Mouse (Mus musculus): ENCODE data around the gene Shc2. TPM values are rescaled to one million over a fixed set of nuclear protein-coding genes. Genes with fewer than 3 reads are reported as not detected.

Gene Shc2
- not detected in 2 replicates for total RNA-seq (2015)
- total RNA-seq (2017): not detected in 2 replicates

GRCm38 (mm10) chr10:79637128-79638110 is at the start of gene Shc2:
Gene Shc2 (minus strand): TSS chr10:79637918.
- 0 out of 2 replicates have a peak, but pooled peaks have one; percentile 6 for ATAC-seq (replicated peaks; ENCODE audit: poor library complexity)

- no peak for ATAC-seq (replicated peaks; ENCODE audit: poor library complexity)
These were observed 49.8 kb upstream of the Shc2 start for GRCm38 (mm10) chr10:79687513-79687912.

GRCm38 (mm10) chr10:79686691-79687090 is 49.0 kb upstream of the Shc2 start:
- ATAC-seq (replicated peaks; ENCODE audit: poor library complexity): no peak

GRCm38 (mm10) chr10:79686219-79686618 is 48.5 kb upstream of the Shc2 start:
- no peak for ATAC-seq (replicated peaks; ENCODE audit: poor library complexity)

GRCm38 (mm10) chr10:79684770-79685600 is 47.3 kb upstream of the Shc2 start:
- ATAC-seq (replicated peaks; ENCODE audit: poor library complexity): no peak

- ATAC-seq (replicated peaks; ENCODE audit: poor library complexity): no peak
These were observed 46.3 kb upstream of the Shc2 start for GRCm38 (mm10) chr10:79683726-79684640.

GRCm38 (mm10) chr10:79682916-79683582 is 45.3 kb upstream of the Shc2 start:
- peak; percentile 30 for ATAC-seq (replicated peaks; ENCODE audit: poor library complexity)

- no peak for ATAC-seq (replicated peaks; ENCODE audit: poor library complexity)
These were observed 44.8 kb upstream of the Shc2 start for GRCm38 (mm10) chr10:79682551-79682915.

GRCm38 (mm10) chr10:79681591-79682245 is 44.0 kb upstream of the Shc2 start, which contains the start of gene Cdc34:
Gene Cdc34 (plus strand): TSS chr10:79682195.
- peak; percentile 82 for ATAC-seq (replicated peaks; ENCODE audit: poor library complexity)

GRCm38 (mm10) chr10:79680606-79681495 is 43.1 kb upstream of the Shc2 start:
- 0 out of 2 replicates have a peak, but pooled peaks have one; percentile 0 for ATAC-seq (replicated peaks; ENCODE audit: poor library complexity)

- no peak for ATAC-seq (replicated peaks; ENCODE audit: poor library complexity)
These were observed 37.8 kb upstream of the Shc2 start for GRCm38 (mm10) chr10:79675346-79676035.

GRCm38 (mm10) chr10:79673054-79673453 is 35.3 kb upstream of the Shc2 start:
- ATAC-seq (replicated peaks; ENCODE audit: poor library complexity): no peak

GRCm38 (mm10) chr10:79672088-79672455 is 34.4 kb upstream of the Shc2 start:
- no peak for ATAC-seq (replicated peaks; ENCODE audit: poor library complexity)

- no peak for ATAC-seq (replicated peaks; ENCODE audit: poor library complexity)
These were observed 33.8 kb upstream of the Shc2 start for GRCm38 (mm10) chr10:79671396-79672087.

GRCm38 (mm10) chr10:79670071-79670888 is 32.6 kb upstream of the Shc2 start:
- ATAC-seq (replicated peaks; ENCODE audit: poor library complexity): 0 out of 2 replicates have a peak, but pooled peaks have one; percentile 14

- peak; percentile 20; the same call in 1 of the 2 replicates for ATAC-seq (replicated peaks; ENCODE audit: poor library complexity)
These were observed 31.9 kb upstream of the Shc2 start for GRCm38 (mm10) chr10:79669576-79670057.

Measured in megakaryocyte progenitor cell, adult 5-6 weeks (primary cell).